ENCODE assay signal across 8 mouse cellular contexts in genomic region chr12:3359302-3359701, GRCm38 (mm10). TPM values are rescaled to one million over a fixed set of nuclear protein-coding genes. Genes with fewer than 3 reads are reported as not detected.
DNase-seq lines count a peak whose midpoint lies in the region; ATAC-seq and TF ChIP-seq lines count a peak whose summit lies in the region.

No protein-coding gene starts in this region.

- TF ChIP-seq EP300 in lung, postnatal 0 days (IDR thresholded peaks at IDR 0.05) = no peak

- 32% methylated on average over 3 of the region's 3 CpGs for WGBS in forebrain, embryonic 11.5 days
- 29% methylated on average over 3 of the region's 3 CpGs for WGBS in lung, postnatal 0 days

- TF ChIP-seq POLR2A in bone marrow macrophage, adult 2 months (IDR thresholded peaks at IDR 0.05; ENCODE audit: borderline replicate concordance, low read depth, low read length) = no peak

- H3K27me3 ChIP-seq in E14TG2a.4 (ENCODE audit: insufficient read depth, low read length) = no peaks in the 10 kb centered on the region
- H3K27me3 ChIP-seq in forebrain, embryonic 11.5 days (ENCODE audit: control insufficient read depth, insufficient read depth, low read length) = no peaks in the 10 kb centered on the region
- H3K27me3 ChIP-seq in lung, postnatal 0 days (replicated peaks; ENCODE audit: insufficient read depth, low read length) = no peaks in the 10 kb centered on the region

- peak; percentile 74 for TF ChIP-seq CTCF in E14TG2a.4 (conservative IDR thresholded peaks at IDR 0.05; ENCODE audit: low read length)
- no peak for TF ChIP-seq CTCF in bone marrow macrophage, adult 2 months (IDR thresholded peaks at IDR 0.05; ENCODE audit: low read depth, low read length)
- TF ChIP-seq CTCF in layer of hippocampus, adult 2 months (conservative IDR thresholded peaks at IDR 0.05) = peak; percentile 93
- TF ChIP-seq CTCF in lung, postnatal 0 days (IDR thresholded peaks at IDR 0.05) = peak; percentile 80

- H3K4me3 ChIP-seq in E14TG2a.4 (replicated peaks; ENCODE audit: low read length) = no peak overlapping the region
- H3K4me3 ChIP-seq in bone marrow macrophage, adult 2 months (ENCODE audit: insufficient read depth, low read length) = no peak overlapping the region
- H3K4me3 ChIP-seq in forebrain, embryonic 11.5 days (ENCODE audit: low read depth, low read length) = no peak overlapping the region
- H3K4me3 ChIP-seq in layer of hippocampus, adult 2 months = no peak overlapping the region
- no peak overlapping the region; the same call in 1 of the 2 replicates for H3K4me3 ChIP-seq in lung, postnatal 0 days (ENCODE audit: low read depth, low read length)

- H3K36me3 ChIP-seq in E14TG2a.4 (ENCODE audit: insufficient read depth, low read length) = no peaks in the 10 kb centered on the region
- H3K36me3 ChIP-seq in forebrain, embryonic 11.5 days (ENCODE audit: control insufficient read depth, insufficient read depth, low read length) = no peaks in the 10 kb centered on the region
- H3K36me3 ChIP-seq in lung, postnatal 0 days (ENCODE audit: insufficient read depth, low read length) = no peaks in the 10 kb centered on the region

- DNase-seq in forebrain, embryonic 11.5 days (ENCODE audit: low spot score) = peak; percentile 82
- peak; percentile 86 for DNase-seq in heart, postnatal 4 days
- peak; percentile 73 to 88 for DNase-seq in layer of hippocampus, adult 2 months (ENCODE audit: low spot score in 2 of 2)
- peak; percentile 72 for DNase-seq in lung, postnatal 0 days (ENCODE audit: low spot score)
- DNase-seq in retina, embryonic 14.5 days (ENCODE audit: low spot score) = peak; percentile 89
- DNase-seq in urinary bladder, postnatal 14 days (ENCODE audit: low spot score) = peak; percentile 87

- peak overlapping the region; percentile 76 for H3K27ac ChIP-seq in bone marrow macrophage, adult 2 months (ENCODE audit: insufficient read depth, low read depth, low read length)
- H3K27ac ChIP-seq in forebrain, embryonic 11.5 days (ENCODE audit: low read depth, low read length) = no peak overlapping the region
- H3K27ac ChIP-seq in layer of hippocampus, adult 2 months = no peak overlapping the region
- no peak overlapping the region for H3K27ac ChIP-seq in lung, postnatal 0 days (ENCODE audit: low read length)

- peaks cover 7% of the 10 kb centered on the region for H3K4me1 ChIP-seq in E14TG2a.4 (replicated peaks; ENCODE audit: low read depth, low read length)
- H3K4me1 ChIP-seq in bone marrow macrophage, adult 2 months (ENCODE audit: control insufficient read depth, insufficient read depth, low read length) = peaks cover 32% of the 10 kb centered on the region
- no peaks in the 10 kb centered on the region for H3K4me1 ChIP-seq in forebrain, embryonic 11.5 days (replicated peaks; ENCODE audit: control insufficient read depth, insufficient read depth, low read length)
- H3K4me1 ChIP-seq in lung, postnatal 0 days (ENCODE audit: insufficient read depth, low read depth, low read length) = no peaks in the 10 kb centered on the region

- H3K9me3 ChIP-seq in E14TG2a.4 (ENCODE audit: low read length) = no peaks in the 10 kb centered on the region
- no peaks in the 10 kb centered on the region for H3K9me3 ChIP-seq in forebrain, embryonic 11.5 days (ENCODE audit: control insufficient read depth, low read length)
- no peaks in the 10 kb centered on the region for H3K9me3 ChIP-seq in lung, postnatal 0 days (ENCODE audit: low read length)

- H3K9ac ChIP-seq in forebrain, embryonic 11.5 days (ENCODE audit: low read length) = no peak overlapping the region
- no peak overlapping the region for H3K9ac ChIP-seq in lung, postnatal 0 days (replicated peaks; ENCODE audit: low read depth)

- no peak overlapping the region for H3K4me2 ChIP-seq in forebrain, embryonic 11.5 days (ENCODE audit: low read depth, low read length, severe bottlenecking)
- peak overlapping the region; percentile 20; the same call in 1 of the 2 replicates for H3K4me2 ChIP-seq in lung, postnatal 0 days (replicated peaks; ENCODE audit: low read depth, low read length)

- peak; percentile 40; the same call in 1 of the 2 replicates for ATAC-seq in forebrain, embryonic 11.5 days (replicated peaks; ENCODE audit: low FRiP score)
- peak; percentile 57; the same call in 1 of the 2 replicates for ATAC-seq in lung, postnatal 0 days

RNA-seq across cellular contexts. Expression of gene Kif3c, which starts 5.6 kb away (rescaled TPM):
- polyA plus RNA-seq in bone marrow macrophage, adult 2 months (2012; ENCODE audit: insufficient read depth, insufficient read length, missing spikeins) = 22.0 and 24.7 TPM in 2 replicates
- polyA plus RNA-seq in forebrain, embryonic 11.5 days (2014; fragmentation: Nextera tagmentation; extraction: Ambion mirVana) = 31.2 and 32.3 TPM in 2 replicates
- 1 to 10 TPM; 5.2 to 5.7 TPM for total RNA-seq in heart, postnatal 4 days (2021)
- total RNA-seq in layer of hippocampus, adult 2 months (2021) = 100 to 1,000 TPM; 167 to 169 TPM
- polyA plus RNA-seq in lung, postnatal 0 days (2015; fragmentation: Nextera tagmentation; extraction: Ambion mirVana) = 5.6 and 5.9 TPM in 2 replicates

RNA-seq across cellular contexts. Expression of gene Rab10, which starts 49.5 kb away (rescaled TPM):
- 143 and 145 TPM in 2 replicates for polyA plus RNA-seq in bone marrow macrophage, adult 2 months (2012; ENCODE audit: insufficient read depth, insufficient read length, missing spikeins)
- polyA plus RNA-seq in forebrain, embryonic 11.5 days (2014; fragmentation: Nextera tagmentation; extraction: Ambion mirVana) = 111 and 118 TPM in 2 replicates
- 100 to 1,000 TPM; 113 to 115 TPM for total RNA-seq in heart, postnatal 4 days (2021)
- total RNA-seq in layer of hippocampus, adult 2 months (2021) = 100 to 1,000 TPM; 151 to 158 TPM
- polyA plus RNA-seq in lung, postnatal 0 days (2015; fragmentation: Nextera tagmentation; extraction: Ambion mirVana) = 58.4 and 65.4 TPM in 2 replicates
